In genomic region chr4:98925250-98925781, GRCm38 (mm10) we compare ENCODE assay signal across 8 mouse cellular contexts. TPM values are rescaled to one million over a fixed set of nuclear protein-coding genes. Genes with fewer than 3 reads are reported as not detected.
DNase-seq lines count a peak whose midpoint lies in the region; ATAC-seq lines count a peak whose summit lies in the region.
"Had no signal": no experiment of that assay in that cellular context is flagged by ENCODE, and none has a peak within 500 bp of the region (broad histone marks: within the 10 kb centered on the region; RNA-seq: fewer than 3 reads in every experiment).

No protein-coding gene starts in this region.

- H3K4me3 ChIP-seq in neural tube, embryonic 11.5 days (ENCODE audit: low read depth, low read length), result peak overlapping the region; percentile 98
- peak overlapping the region; percentile 100 for H3K4me3 ChIP-seq in forebrain, embryonic 10.5 days
- H3K4me3 ChIP-seq in limb, embryonic 15.5 days, result peak overlapping the region; percentile 97
- peak overlapping the region; percentile 79 for H3K4me3 ChIP-seq in stomach, embryonic 16.5 days (replicated peaks; ENCODE audit: low read length)

- H3K4me2 ChIP-seq in neural tube, embryonic 11.5 days (ENCODE audit: low read depth), result peak overlapping the region; percentile 76
- peak overlapping the region; percentile 55 for H3K4me2 ChIP-seq in limb, embryonic 15.5 days
- peak overlapping the region; percentile 91 for H3K4me2 ChIP-seq in stomach, embryonic 16.5 days (ENCODE audit: low read depth, low read length)

- no peaks in the 10 kb centered on the region for H3K27me3 ChIP-seq in neural tube, embryonic 11.5 days (ENCODE audit: control insufficient read depth, insufficient read depth, low read length)
- no peaks in the 10 kb centered on the region for H3K27me3 ChIP-seq in forebrain, embryonic 10.5 days (ENCODE audit: poor library complexity, severe bottlenecking)
- H3K27me3 ChIP-seq in limb, embryonic 15.5 days, result no peaks in the 10 kb centered on the region
- H3K27me3 ChIP-seq in stomach, embryonic 16.5 days (ENCODE audit: control insufficient read depth, insufficient read depth, low read length), result no peaks in the 10 kb centered on the region

- H3K9ac ChIP-seq in neural tube, embryonic 11.5 days (ENCODE audit: low read length), result peak overlapping the region; percentile 44
- no peak overlapping the region for H3K9ac ChIP-seq in limb, embryonic 15.5 days
- peak overlapping the region; percentile 57 for H3K9ac ChIP-seq in stomach, embryonic 16.5 days (ENCODE audit: low read length)

- no peaks in the 10 kb centered on the region for H3K36me3 ChIP-seq in neural tube, embryonic 11.5 days (ENCODE audit: control insufficient read depth, insufficient read depth, low read length)
- peaks cover 32% of the 10 kb centered on the region for H3K36me3 ChIP-seq in forebrain, embryonic 10.5 days (replicated peaks)
- H3K36me3 ChIP-seq in limb, embryonic 15.5 days, result peaks cover 4% of the 10 kb centered on the region
- no peaks in the 10 kb centered on the region for H3K36me3 ChIP-seq in stomach, embryonic 16.5 days (ENCODE audit: control insufficient read depth, insufficient read depth, low read length)

- H3K27ac ChIP-seq in neural tube, embryonic 11.5 days (ENCODE audit: low read depth, low read length), result no peak overlapping the region
- peak overlapping the region; percentile 99 for H3K27ac ChIP-seq in forebrain, embryonic 10.5 days
- H3K27ac ChIP-seq in limb, embryonic 15.5 days, result no peak overlapping the region
- H3K27ac ChIP-seq in stomach, embryonic 16.5 days (ENCODE audit: low read length), result no peak overlapping the region

- no peak for ATAC-seq in neural tube, embryonic 11.5 days (ENCODE audit: insufficient read depth, low FRiP score, low TSS enrichment)
- no peak for ATAC-seq in limb, embryonic 15.5 days (ENCODE audit: insufficient number of reproducible peaks, low FRiP score, low TSS enrichment, low read depth)
- no peak for ATAC-seq in stomach, embryonic 16.5 days (ENCODE audit: insufficient read depth, low FRiP score)

- peaks cover 8% of the 10 kb centered on the region for H3K4me1 ChIP-seq in neural tube, embryonic 11.5 days (ENCODE audit: control insufficient read depth, insufficient read depth, low read length)
- H3K4me1 ChIP-seq in forebrain, embryonic 10.5 days, result peaks cover 24% of the 10 kb centered on the region
- H3K4me1 ChIP-seq in limb, embryonic 15.5 days, result peaks cover 15% of the 10 kb centered on the region
- H3K4me1 ChIP-seq in stomach, embryonic 16.5 days (ENCODE audit: control insufficient read depth, insufficient read depth, low read length), result peaks cover 10% of the 10 kb centered on the region

- H3K9me3 ChIP-seq in neural tube, embryonic 11.5 days (ENCODE audit: control insufficient read depth, low read length), result no peaks in the 10 kb centered on the region
- H3K9me3 ChIP-seq in forebrain, embryonic 10.5 days, result no peaks in the 10 kb centered on the region
- no peaks in the 10 kb centered on the region for H3K9me3 ChIP-seq in limb, embryonic 15.5 days
- no peaks in the 10 kb centered on the region for H3K9me3 ChIP-seq in stomach, embryonic 16.5 days (replicated peaks; ENCODE audit: control insufficient read depth, low read length)

- no peak for DNase-seq in neural tube, embryonic 11.5 days (ENCODE audit: low spot score)
- no peak for DNase-seq in neural tube, embryonic 10.5 days (ENCODE audit: extremely low spot score, low spot score)
- no peak for DNase-seq in forebrain, embryonic 10.5 days (ENCODE audit: extremely low spot score, low spot score)
- DNase-seq in adrenal gland, postnatal 25 days, result no peak
- no peak for DNase-seq in adrenal gland, adult 2 months
- DNase-seq: lung, postnatal 10 days had no signal

- WGBS in neural tube, embryonic 11.5 days, result 32% methylated on average over 6 of the region's 6 CpGs
- WGBS in forebrain, embryonic 10.5 days, result 33% methylated on average over 6 of the region's 6 CpGs
- 14% methylated on average over 6 of the region's 6 CpGs for WGBS in limb, embryonic 15.5 days
- 9% methylated on average over 6 of the region's 6 CpGs for WGBS in stomach, embryonic 16.5 days

RNA-seq across cellular contexts. Expression of gene Usp1, which starts 1.7 kb away (rescaled TPM):
- polyA plus RNA-seq in neural tube, embryonic 11.5 days (2014; fragmentation: Nextera tagmentation; extraction: Ambion mirVana), result 114 and 120 TPM in 2 replicates
- polyA plus RNA-seq in forebrain, embryonic 10.5 days (2016; fragmentation: Nextera tagmentation; extraction: Ambion mirVana), result 118 and 119 TPM in 2 replicates
- 66.6 and 82.6 TPM in 2 replicates for polyA plus RNA-seq in limb, embryonic 15.5 days (2015; fragmentation: Nextera tagmentation; extraction: Ambion mirVana)
- polyA plus RNA-seq in stomach, embryonic 16.5 days (2015; fragmentation: Nextera tagmentation; extraction: Ambion mirVana), result 44.5 and 48.7 TPM in 2 replicates
- total RNA-seq in adrenal gland, postnatal 25 days (2021), result 28.3 and 29.5 TPM in 2 replicates
- total RNA-seq in adrenal gland, adult 2 months (2021), result 10 to 100 TPM; 29.0 to 29.1 TPM
- polyA plus RNA-seq in adrenal gland, adult 2 months (2012; rRNA removed), result 220 and 234 TPM in 2 replicates
